Mouse (Mus musculus) forelimb bud, embryonic 11.5 days (tissue): ENCODE data around the gene Thrap3.

Source experiments
- DNase-seq: peaks from one replicate; pipeline ENCODE4 v3.0.0-alpha.2; 2012; ENCODE audit warnings: low read depth, low spot score

Gene Thrap3

DNA sequence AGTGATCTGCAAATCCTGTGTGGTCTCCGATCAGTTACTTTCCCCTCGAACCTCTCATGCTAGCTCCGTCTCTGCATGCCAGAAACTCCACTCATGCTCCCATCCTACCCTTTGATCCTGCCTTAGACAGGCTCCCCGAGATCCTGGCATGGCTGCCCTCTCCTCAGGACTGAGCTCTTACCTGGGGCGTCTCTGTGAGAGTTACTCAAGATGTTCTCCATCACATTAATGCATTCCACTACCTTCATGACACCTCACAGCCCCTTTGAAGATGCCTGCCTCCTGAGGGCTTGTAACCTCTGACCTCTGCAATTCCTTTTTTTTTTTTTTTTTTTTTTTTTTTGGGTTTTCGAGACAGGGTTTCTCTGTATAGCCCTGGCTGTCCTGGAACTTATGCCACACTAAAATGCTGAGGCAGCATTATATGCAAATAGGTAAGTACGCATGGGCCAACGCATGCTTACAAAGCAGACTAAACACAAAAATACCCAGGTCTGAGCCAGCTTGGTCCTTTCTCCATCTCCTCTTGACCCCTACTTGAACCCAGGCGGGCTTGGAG, 55.5 kb downstream of the Thrap3 start:
- DNase-seq: peak; percentile 38

DNA sequence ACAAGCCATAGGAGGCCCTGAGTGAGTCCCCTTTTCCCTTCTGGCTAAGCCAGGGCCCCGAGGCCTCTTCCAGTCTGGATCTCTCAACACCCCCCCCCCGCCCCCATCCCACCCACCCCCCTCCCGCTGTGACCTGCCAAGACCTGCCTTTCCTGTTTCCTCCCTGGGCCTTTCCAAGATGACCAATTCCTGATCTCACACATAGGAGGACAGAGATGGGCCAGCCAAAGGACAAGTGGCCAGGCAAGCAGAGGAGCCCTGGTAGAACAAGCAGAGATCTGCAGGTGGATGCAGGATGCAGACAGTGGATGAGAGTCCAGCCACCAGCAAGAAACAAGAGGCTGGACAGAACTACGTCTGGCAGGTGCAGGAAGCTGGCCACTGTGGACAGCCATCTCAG, 57.2 kb downstream of the Thrap3 start:
- no peak for DNase-seq

- no peak for DNase-seq
Observed at GRCm38 (mm10) chr4:126141021-126141420, 61.5 kb downstream of the Thrap3 start.

DNA sequence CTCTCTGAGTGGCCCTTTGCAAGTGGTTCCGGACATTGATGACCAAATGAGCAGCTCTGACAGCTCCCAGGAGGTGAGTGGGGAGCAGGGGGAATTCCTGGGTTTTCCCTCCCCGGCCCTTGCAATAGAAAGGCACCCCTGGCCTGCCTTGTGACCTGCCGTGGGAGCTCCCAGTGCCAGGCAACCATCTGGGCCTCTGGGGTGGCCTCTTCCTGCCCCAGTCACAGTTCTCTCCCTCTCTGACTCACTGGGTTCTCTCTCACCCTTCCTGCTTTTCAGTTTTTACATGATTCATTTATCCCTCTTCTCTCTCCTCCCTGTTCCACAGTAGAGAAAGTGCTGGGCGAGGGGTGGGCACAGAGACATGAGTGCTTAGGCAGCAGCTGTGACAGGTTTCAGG, 64.8 kb downstream of the Thrap3 start:
- no peak for DNase-seq

DNA sequence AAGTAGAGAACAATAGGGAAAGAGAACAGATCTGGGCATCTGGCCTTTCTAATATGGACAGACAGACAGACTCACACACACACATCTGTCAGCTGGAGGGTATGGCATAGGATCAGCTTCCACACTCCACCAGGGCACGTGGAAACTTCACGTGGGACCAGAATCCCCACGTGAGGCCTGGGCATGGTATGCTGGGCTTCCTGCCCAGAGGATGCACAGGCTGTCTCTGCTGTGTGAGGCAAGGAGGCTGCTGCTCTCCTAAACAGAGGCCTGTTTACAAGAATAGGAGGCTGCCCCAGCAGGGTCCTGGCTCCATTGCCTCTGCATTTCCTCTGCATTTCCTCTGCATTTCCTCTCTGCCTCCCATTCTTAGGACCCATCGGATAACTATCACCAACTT, 67.9 kb downstream of the Thrap3 start:
- DNase-seq: no peak

GRCm38 (mm10) chr4:126134236-126134635, 68.3 kb downstream of the Thrap3 start:
- DNase-seq: no peak

DNA sequence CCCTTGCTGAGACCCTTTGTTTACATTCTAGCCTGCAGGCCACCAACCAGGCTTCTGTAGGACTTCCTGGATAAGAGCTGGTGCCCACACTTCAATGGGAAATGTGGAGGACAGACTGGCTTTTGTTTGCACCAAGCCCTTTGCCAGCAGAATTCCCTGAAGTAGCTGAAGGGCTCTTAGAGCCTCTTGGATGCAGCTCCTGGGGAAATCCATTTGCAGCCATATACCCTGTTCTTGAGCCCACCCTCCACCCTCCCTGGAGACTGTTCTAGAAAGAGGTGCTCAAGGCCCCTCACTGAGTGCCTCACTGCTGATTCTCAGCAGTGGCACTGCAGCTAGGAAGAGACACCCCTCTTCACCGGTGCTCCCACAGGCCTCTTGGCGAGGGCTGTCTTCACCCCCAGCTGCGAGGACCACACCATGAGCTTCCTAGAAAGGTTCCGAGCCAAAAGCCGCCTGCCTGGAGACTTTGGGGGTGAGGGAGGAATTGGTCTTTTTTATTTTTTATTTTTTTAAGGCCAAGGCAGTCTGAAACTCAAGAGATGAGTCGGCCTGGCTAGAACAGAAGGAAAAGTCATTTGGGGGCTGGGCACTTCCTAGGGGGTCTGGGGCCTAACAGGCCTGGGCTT, 69.8 kb downstream of the Thrap3 start:
- DNase-seq: no peak

DNA sequence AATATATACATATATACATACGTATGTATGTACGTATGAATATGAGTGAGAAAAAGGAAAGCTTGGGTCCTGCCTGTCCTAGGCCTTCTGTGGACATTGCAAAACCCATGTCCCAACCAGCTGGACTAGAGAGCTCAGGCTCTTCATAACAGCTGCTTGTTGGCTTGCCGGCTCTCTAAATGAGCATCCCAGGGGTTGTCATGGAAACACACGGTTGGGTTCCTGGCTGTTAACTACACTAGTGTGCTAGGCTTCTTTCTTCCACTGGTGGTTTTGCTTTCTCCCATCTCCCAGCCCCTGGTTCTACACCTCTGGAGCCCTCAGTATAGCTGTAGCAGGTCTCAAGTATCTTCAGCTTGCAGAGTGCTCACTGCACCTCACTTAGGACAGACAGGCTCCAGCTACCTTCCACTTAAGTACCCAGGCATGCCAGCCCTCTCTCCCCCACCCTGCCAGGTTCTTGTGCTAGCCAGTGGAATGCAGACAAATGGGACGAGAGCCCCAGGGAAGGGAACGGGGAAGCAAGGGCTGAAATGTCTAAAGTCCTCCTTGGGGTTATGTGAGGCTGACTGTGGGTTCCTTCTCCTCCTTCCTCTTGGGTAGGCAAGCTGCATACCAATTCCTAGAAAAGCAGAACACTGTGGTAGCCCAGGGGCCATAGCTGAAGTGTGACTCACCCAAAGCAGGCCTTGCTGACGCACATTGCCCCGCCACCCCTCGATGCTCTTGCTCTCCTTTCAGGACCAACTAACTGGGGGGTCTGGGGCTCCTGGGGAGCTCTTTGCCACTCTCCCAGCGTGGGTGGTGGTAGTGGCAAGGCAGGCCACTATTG, 71.1 kb downstream of the Thrap3 start:
- peak; percentile 52 for DNase-seq

- no peak for DNase-seq
Observed at GRCm38 (mm10) chr4:126130502-126130901, 72.1 kb downstream of the Thrap3 start.

DNA sequence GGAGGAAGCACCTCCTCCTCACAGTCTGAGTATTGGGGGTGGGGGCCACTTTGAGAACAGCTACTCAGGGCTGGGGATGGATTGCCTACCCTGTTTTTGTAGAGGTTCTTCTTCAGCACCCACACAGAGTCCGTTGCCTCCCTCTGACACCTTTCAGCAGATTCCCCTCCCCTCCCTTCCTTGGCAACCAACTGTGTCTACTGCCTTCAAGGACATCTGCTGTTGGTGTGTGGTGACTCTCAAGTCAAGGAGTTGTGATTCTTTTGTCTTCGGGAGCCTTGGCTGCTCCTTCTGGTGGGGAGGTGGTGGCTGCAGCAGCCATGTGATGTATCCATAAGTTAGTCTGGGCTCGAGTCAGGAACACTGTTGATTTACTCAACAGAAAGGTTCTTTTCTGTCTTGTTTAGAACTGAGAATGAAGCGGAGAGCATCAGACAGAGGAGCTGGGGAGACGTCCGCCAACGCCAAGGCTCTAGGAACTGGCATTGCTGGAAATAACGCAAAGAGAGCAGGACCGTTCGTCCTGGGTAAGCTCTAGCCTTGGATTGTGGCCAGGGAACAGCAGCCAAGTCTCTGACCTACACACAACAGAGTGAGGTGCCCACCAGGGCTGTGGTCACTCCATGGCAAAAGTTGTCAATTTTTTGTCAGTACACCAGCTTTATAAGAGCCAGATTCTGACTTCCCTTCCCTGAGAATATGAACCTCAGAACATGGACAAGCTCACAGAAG, 79.1 kb downstream of the Thrap3 start:
- no peak for DNase-seq

GRCm38 (mm10) chr4:126120506-126120905, 82.1 kb downstream of the Thrap3 start:
- no peak for DNase-seq

GRCm38 (mm10) chr4:126120052-126120451, 82.5 kb downstream of the Thrap3 start:
- DNase-seq: no peak

DNA sequence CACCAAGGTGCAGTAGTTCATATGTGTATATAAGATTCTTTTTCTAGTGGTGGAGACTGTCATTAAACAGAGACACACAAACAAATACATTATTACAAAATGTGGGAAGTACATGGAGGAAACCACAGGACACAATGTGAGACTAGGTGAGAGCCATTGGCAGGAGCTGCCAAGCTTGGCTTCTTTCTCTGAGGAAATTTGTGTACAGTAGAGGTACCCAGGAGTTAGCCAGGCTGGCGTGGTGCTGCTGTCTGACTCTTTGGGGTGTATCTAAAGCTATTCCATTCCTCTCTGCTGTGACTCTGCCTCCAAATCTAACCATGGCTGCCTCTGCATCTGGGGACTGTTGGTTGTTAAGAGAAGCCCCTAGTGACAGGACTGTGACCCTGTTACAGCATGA, 83.5 kb downstream of the Thrap3 start:
- DNase-seq: no peak

GRCm38 (mm10) chr4:126118651-126119050, 83.9 kb downstream of the Thrap3 start:
- DNase-seq: no peak

DNA sequence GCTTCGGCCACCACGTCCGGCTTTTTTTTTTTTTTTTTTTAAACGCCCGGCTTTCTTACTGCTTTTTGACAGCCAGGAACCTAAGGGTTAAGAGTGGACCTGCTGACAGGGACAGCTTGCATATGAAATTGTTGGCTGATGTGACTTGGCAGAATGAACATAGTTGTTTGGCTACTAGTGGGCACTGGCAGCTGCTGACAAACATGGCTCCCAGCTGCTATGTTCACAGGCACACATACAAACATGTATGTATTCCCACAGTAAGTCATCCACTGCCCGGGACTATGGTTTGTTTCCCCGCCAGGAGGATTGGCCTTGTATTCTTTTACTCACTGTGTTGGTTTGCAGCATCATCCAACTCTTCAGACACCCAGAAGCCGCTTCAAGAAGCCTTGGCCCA, 85.4 kb downstream of the Thrap3 start:
- DNase-seq: no peak

DNA sequence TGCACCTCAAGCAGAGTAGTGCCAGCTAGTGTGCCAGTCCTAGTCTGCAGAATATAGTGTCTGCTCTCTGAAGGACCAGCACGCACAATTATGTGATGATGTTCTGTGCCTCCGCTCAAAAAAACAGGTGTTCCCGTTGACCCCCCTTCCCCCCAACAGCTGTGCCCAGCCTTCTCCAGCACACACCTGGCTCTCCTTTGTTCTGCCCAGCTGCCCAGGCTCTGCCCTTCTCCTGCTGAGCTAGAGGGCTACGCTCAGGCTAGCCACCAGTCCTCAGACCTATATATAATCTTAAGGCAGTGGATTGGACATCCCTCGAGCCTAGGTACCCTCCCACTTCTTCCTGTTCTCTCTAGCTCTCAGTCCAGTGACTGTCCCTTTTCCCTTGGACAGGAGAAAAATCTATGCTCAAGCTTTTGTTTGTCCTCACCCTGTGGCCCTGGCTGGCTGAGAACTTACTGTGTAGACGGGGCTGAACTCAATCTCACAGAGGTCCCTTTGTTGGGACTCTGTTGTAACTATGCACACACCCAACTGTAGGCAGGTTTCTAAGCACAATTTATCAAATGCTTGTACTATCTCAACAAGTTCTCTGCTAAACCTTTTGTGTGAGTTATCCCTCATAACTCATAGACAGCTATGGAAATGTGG, 86.6 kb downstream of the Thrap3 start:
- no peak for DNase-seq

- DNase-seq: no peak
Observed at GRCm38 (mm10) chr4:126115411-126115810, 87.1 kb downstream of the Thrap3 start.
